Mouse (Mus musculus) c-Kit-positive CD71-positive TER-119-positive erythroid progenitor cells, embryonic 14.5 days (primary cell): ENCODE measurements around the gene Zdhhc13.
A peak's percentile ranks its signal among the peaks of the same experiment; 100 is the strongest.

ENCODE experiments used
- DNase-seq: peaks from one replicate; pipeline ENCODE4 v3.0.0-alpha.2; 2013; ENCODE audit warnings: low spot score

Zdhhc13 gene

GRCm38 (mm10) chr7:48788851-48789572 lies at the start of gene Zdhhc13:
Zdhhc13 (plus strand) TSS chr7:48789003.
- peak; percentile 97 for DNase-seq

- peak; percentile 85 for DNase-seq
Observed at GRCm38 (mm10) chr7:48749298-48750163, 39.3 kb upstream of the Zdhhc13 start.

GRCm38 (mm10) chr7:48750164-48750809 lies 38.5 kb upstream of the Zdhhc13 start:
- no peak for DNase-seq

- DNase-seq: no peak
Observed at GRCm38 (mm10) chr7:48751222-48751621, 37.6 kb upstream of the Zdhhc13 start.

- DNase-seq: no peak
Observed at GRCm38 (mm10) chr7:48754415-48754974, 34.3 kb upstream of the Zdhhc13 start.

- no peak for DNase-seq
Observed at GRCm38 (mm10) chr7:48755825-48756224, 33.0 kb upstream of the Zdhhc13 start.

- no peak for DNase-seq
Observed at GRCm38 (mm10) chr7:48756306-48756931, 32.4 kb upstream of the Zdhhc13 start.

- no peak for DNase-seq
Observed at GRCm38 (mm10) chr7:48758083-48758482, 30.7 kb upstream of the Zdhhc13 start.

GRCm38 (mm10) chr7:48760789-48761188 lies 28.0 kb upstream of the Zdhhc13 start:
- no peak for DNase-seq

- DNase-seq: no peak
Observed at GRCm38 (mm10) chr7:48762289-48762688, 26.5 kb upstream of the Zdhhc13 start.

- no peak for DNase-seq
Observed at GRCm38 (mm10) chr7:48762721-48763120, 26.1 kb upstream of the Zdhhc13 start.

- DNase-seq: no peak
Observed at GRCm38 (mm10) chr7:48765959-48766358, 22.8 kb upstream of the Zdhhc13 start.

- DNase-seq: no peak
Observed at GRCm38 (mm10) chr7:48769721-48770120, 19.1 kb upstream of the Zdhhc13 start.

GRCm38 (mm10) chr7:48772060-48772734 lies 16.6 kb upstream of the Zdhhc13 start:
- DNase-seq: no peak

- DNase-seq: no peak
Observed at GRCm38 (mm10) chr7:48773333-48773732, 15.5 kb upstream of the Zdhhc13 start.

GRCm38 (mm10) chr7:48774633-48775032 lies 14.2 kb upstream of the Zdhhc13 start:
- DNase-seq: no peak

- DNase-seq: no peak
Observed at GRCm38 (mm10) chr7:48775436-48775835, 13.4 kb upstream of the Zdhhc13 start.

GRCm38 (mm10) chr7:48777721-48778504 lies 10.9 kb upstream of the Zdhhc13 start:
- no peak for DNase-seq

GRCm38 (mm10) chr7:48779110-48779509 lies 9.7 kb upstream of the Zdhhc13 start:
- no peak for DNase-seq

GRCm38 (mm10) chr7:48782432-48782831 lies 6.4 kb upstream of the Zdhhc13 start:
- DNase-seq: no peak
